Mouse (Mus musculus) retina, embryonic 14.5 days (tissue): Measurements from ENCODE around the gene Coil.

Experiments
- DNase-seq: peaks from one replicate; pipeline ENCODE4 v3.0.0-alpha.2; 2015; ENCODE audit warnings: low spot score

Gene Coil

DNA sequence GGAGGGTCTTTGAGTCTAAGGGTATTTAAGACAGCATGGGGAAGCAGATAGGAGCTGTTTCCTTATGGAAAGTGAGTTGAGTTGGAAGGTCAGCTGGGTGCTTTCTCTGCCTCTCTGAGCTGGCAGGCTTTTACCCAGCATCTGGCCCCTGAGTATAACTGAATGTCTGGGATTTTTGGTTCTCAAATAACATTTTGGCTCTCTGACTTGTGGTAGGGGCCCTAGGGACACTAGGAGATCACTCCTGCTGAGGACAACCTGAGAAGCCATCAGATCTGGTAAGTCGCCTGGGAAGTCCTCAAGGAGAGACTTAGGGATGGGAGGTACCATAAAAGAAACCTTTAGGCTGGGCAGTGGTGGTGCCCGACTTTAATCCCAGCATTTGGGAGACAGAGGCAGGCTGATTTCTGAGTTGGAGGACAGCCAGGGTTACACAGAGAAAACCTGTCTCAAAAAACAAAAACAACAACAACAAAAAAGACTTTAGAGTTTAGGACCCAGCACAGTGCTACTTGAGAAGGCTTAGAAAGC, at the start of gene Coil:
Gene Coil, plus strand, starts transcription at position 51 of the 531 bp plus-strand sequence.
- DNase-seq, result no peak

DNA sequence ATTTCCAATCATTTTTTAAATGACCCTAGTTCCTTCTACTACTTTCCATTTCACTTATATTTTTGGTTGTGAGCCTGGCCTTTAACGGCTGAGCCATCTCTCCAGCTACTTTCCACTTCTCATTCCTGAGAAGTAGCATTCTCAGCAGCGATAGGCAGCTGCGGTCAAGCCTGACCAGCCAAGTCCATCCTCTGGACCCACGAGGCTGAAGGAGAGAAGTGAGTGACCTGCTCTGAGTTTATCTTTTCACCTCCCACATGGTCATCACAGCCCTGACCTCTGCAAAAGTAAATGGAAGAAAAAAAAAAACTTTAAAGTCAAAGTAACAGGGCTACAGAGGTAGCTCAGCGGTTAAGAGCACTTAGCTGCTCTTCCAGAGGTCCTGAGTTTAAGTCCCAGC, 43.5 kb upstream of the Coil start:
- DNase-seq, result no peak

DNA sequence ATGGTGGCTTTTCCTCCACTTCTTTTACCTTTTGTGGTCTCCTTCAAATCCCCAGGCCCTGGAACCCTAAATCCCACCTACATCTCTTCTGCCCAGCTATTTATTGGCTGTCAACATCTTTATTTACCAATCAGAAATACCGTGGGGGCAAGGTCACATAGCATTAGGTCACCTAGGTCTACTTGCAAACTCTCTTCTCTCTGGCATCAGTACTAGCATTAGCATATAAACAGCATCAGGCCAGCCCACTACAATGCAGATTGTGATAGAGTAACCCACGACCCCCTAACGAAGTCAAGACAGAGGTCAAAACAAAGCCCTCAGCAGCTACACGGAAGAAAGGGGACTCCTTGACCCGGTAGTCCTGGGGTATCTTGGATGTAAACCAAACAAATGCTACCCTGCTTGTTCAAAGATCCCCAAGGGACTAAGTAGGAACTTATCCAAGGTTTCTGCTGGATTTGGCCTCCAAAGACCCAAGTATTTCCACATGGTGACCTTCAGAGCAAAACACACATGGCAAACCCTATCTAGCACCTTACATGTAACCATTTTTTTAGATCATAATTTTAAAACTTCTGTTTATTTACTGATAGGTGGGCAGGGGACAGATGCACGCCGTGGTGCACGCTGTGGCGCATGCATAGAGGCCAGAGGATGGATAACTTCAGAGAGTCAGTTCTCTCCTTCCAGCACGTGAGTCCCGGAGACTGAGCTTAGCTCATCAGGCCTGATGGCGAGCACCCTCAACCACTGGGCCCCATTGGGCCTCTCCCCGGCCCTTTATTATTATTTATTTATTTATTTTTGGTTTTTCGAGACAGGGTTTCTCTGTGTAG, 38.1 kb upstream of the Coil start:
- DNase-seq, result no peak

DNA sequence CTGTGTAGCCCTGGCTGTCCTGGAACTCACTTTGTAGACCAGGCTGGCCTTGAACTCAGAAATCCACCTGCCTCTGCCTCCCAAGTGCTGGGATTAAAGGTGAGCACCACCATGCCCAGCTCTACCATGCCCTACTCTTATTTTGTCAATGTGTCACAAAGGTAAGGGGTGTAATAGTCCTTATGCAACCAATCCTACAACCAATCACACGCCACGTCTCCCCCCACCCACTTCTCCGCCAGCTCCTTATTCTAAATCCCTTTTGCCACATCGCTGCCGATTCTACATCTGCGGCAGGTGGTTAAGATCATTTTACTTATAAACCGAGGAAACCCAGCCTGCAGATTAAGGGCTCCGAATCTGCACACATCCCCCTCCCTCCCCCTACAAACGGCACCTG, 37.0 kb upstream of the Coil start:
- no peak for DNase-seq

- DNase-seq, result no peak
These were observed 35.7 kb upstream of the Coil start for GRCm38 (mm10) chr11:88934089-88935000.

GRCm38 (mm10) chr11:88937886-88938285, 32.2 kb upstream of the Coil start:
- no peak for DNase-seq

- DNase-seq, result no peak
These were observed 31.3 kb upstream of the Coil start for GRCm38 (mm10) chr11:88938770-88939169.

- no peak for DNase-seq
These were observed 30.4 kb upstream of the Coil start for GRCm38 (mm10) chr11:88939634-88940033.

DNA sequence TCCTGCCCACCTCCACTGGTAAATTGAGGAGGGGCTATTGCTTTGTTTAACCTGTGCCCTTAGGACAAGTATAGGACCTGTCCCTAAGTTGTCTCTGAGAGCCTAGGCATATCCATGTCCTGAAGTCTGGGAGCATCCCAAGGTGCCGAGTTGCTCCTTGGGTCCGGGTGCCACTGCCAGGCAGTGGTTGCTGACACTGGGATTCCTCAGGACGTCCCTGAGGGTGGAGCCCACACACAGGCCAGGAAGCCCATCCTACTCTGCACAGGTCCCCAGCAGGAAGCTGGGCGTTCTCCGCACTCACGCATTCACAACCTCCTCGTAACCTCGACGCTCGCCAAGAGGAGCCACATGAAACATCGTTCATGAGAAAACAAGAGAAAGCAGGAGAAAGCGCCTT, 28.6 kb upstream of the Coil start:
- no peak for DNase-seq

DNA sequence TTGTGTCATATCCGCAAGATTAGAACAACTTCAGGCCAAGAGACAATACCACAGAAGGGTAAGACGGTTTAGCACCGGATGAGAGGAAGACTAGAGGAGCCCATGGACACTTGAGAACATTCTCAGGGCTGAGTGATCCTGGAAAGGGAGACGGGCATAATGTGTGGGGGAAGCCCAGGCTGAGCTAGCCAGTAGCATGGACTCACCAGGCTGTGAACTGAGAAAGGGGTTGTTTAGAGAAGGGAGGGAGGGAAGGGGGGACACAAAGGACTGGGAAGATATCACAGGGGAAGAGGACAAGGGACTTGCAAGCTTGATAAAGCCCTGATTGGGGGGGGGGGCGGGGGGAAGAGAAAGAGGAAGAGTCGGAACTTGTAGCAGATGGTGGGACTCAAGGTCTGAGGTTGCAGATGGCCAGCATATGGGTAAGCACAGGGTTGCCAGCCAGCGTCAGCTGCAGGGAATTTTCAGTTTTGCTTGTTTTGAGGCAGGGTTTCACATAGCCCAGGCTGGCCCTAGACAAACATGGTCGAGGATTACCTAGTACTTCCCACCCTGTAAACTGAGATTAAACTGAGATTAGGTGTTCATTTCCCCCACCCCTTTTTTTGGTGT, 24.0 kb upstream of the Coil start:
- DNase-seq, result no peak

DNA sequence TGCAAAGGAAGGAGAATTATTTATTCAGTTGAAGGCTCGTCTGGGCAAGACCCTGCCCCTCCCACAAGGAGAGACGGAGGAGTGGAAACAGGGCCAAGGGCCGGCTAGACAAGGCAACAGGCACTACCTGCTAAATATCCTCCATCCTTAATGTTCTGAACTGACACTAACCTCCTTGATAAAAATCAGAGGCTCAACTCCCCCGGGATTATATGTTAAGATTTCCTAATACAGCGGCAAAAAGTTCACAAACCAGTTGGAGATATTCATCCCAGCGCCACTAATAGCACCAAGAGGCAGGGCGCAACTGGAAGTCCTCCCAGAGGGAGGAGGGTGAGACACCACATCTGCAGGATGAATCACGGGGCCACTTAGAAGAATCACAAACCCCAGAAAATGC, 21.2 kb upstream of the Coil start:
- no peak for DNase-seq

GRCm38 (mm10) chr11:88949802-88950639, 20.0 kb upstream of the Coil start:
- DNase-seq, result no peak

DNA sequence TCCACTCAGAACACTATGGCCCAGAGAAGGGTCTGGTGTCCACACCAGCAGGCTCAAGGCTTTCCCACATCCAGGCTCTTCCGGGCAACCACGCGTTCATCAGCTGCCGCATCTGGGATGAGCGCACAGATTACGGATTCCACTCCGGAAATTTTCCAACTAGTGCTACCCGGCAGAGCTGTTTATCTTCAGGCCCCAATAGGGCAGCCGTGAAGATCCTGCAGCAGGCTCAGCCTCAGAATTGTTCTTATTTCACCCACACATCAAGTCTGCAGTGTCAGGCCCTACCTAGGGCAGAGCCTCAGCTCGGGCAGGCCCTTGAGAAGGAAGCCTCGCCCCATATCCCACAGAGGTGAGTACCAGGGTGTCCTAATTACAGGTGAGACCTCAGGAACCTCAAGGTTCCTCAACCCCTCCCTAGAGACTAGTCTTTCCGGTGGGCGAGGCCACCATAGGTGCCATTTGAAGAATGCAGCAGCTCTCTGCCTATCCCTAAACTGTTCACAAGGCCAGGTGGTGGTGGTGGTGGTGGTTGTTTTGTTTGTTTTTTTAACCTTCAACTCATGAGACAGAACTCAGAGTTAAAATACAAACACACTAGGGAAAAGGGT, 19.3 kb upstream of the Coil start:
- no peak for DNase-seq

- DNase-seq, result no peak
These were observed 18.5 kb upstream of the Coil start for GRCm38 (mm10) chr11:88951576-88951975.

DNA sequence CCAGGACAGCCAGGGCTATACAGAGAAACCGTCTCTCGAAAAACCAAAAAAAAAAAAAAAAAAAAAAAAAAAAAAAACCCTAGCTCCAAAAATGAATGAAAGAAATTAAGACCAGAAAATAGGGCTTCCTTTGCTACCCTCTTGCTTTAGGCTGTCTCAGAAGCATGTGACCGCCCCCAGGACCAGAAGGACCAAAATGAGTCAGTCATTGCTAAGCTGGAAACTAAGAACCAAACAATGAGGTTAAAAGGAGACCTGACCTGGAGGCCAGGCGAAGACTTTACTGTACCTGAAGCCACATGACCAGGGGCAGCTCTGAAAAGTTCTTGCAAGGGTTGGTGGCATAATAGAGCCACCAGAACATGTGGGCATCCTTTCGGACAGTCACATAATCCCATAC, 17.9 kb upstream of the Coil start:
- DNase-seq, result no peak

- DNase-seq, result no peak
These were observed 16.5 kb upstream of the Coil start for GRCm38 (mm10) chr11:88953582-88953981.

- peak; percentile 67 for DNase-seq
These were observed 15.2 kb upstream of the Coil start for GRCm38 (mm10) chr11:88954803-88955202.

DNA sequence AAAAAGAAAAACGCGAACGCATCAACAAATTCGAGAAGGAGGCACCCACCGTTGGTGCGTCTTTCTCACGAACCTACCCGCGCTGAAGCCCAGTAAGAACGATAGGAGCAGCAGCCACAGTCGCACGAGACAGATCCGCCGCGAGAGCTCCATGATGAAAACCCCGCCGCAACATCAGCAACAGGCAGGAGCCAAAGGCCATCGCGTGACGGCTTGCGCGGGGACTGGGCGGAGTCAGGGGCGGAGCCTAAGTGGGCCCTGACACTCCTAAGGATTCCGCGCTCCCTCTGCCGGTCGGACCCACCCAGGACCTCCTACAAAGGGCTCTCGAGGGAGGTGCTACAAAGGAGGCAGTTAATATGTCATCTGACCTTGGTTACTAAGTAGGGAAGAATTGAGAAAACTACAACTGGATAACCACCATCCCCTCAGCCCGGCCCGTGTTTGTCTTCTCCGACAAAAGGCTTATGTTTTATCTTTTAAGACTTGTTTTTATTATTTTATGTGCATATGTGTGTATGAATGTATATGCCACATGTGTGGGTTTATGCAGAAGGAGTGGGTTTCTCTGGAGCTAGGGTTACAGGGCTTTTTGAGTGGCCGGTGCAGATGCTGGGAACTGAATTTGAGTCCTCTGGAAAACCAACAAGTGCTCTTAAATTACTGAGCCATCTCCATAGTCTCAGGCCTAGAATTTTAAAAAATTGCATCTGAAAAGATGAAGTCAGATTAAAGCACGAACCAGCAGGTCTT, 14.7 kb upstream of the Coil start, which contains the start of gene Scpep1:
Gene Scpep1, minus strand, starts transcription at position 249 of the 753 bp plus-strand sequence.
- peak; percentile 99 for DNase-seq

DNA sequence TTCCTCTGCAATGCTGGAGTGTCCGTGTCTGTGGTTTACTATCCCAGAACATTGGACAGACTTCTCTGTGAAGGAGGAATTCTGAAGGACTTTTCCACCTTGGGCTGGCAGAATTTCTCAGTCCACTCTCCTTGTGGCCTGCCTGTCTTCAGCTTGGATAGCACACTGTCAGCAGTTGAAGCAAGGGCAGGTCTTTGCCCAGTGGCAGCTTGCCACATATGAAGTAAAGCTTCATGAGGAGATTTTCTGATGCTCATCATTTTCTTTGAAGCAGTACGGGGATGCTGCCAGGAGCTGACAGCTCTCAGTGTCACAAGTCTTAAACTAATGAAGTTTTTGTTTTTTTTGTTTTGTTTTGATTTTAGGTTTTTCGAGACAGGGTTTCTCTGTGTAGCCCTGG, 11.2 kb upstream of the Coil start:
- no peak for DNase-seq

GRCm38 (mm10) chr11:88966881-88967361, 3.1 kb upstream of the Coil start, which contains the start of gene Elobl:
Elobl (minus strand) TSS chr11:88966931.
- DNase-seq, result no peak
